Mouse (Mus musculus) ovary, postnatal 10 days (tissue): ENCODE results near the gene Gm20388.
A peak's percentile ranks its signal among the peaks of the same experiment; 100 is the strongest.

Experiments
- DNase-seq: peaks from one replicate; pipeline ENCODE4 v3.0.0; 2022; ENCODE audit warnings: low spot score

Gene Gm20388

DNA sequence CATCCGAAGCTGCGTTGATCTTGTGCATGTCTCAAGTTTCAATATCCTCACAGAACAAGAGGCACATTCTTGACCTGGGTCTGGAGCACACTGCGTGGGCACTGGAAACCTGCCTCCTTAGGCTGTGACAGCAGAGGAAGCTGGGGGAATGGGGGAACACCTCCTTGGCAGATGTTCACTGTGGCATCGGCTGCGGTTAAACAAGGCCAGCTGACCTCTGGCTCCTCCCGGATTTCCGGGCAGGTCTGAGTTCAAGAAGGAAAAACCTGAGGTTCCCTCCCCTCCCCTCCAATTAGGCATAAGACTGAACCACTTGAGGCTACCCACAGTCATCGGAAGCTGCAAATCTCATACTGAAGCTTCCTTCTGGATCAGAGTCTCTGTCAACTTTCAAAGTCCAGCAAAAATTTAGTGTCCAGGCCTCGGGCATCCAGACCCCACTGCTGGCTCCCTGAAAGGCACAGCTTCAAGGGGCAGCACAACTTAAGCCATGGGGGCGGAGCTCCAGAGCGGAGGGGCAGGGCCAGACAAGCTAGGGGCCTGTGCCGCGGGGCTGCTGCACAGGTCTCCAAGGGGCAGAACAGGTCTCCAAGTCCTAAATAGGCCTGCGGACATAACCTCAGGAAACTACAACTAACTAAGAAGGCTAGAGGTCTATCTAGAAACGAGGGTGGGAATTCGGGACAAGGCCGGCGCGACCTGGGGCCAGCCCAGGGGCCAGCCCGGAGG lies 2370.1 kb downstream of the Gm20388 start:
- DNase-seq = no peak

DNA sequence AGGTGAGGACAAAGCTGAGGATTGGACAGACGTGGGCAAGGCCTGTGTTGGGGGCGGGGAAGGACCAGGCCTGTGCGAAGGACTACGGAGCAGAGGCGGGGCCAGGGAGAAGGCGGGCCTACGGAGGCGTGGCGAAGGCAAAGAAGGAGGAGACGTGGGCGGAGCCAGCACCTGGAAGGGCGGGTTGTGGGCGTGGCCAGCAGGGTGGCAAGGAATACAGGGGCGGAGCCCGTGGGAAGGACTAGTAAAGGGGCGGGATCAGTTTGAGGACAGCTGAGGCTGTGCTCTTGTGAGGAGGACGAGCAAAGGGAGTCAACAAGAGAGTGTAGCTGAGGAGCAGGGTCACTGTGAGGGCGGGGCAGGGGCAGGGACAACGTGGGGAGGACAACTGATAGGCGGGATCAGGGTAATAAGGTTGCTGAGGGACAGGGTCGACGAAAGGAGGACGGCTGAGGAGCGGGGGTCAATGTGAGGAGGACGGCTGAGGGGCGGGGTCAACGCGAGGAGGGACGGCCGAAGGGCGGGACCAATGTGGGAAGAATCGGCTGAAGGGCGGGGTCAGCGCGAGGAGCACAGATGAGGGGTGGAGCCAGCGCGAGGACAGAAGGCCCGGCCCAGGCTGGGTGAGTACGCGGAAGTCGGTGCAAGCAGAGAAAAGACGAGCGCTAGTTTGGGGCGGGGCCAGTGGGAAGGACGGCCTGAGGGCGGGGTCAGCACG lies 2370.8 kb downstream of the Gm20388 start:
- peak; percentile 99 for DNase-seq

DNA sequence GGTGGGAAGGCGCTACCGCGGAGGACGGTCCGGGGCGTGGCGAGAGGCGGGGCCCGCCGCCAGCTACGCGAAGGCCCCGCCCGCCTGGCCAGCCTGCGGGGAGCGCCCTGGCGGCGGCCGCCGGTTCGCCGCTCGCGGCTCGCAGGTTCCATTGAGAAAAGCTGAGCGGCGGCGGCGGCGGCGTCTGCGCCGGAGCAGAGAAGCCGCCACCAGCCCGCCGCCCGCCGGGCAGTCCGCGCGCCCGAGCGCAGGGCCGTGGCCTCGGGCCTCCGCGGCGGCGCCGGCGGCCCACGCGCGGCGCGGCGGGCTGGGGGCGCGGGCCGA lies 2371.4 kb downstream of the Gm20388 start, which contains the start of gene Zfpm1:
Gene Zfpm1 (plus strand): TSS at position 107 of the 324 bp plus-strand sequence.
- no peak for DNase-seq

DNA sequence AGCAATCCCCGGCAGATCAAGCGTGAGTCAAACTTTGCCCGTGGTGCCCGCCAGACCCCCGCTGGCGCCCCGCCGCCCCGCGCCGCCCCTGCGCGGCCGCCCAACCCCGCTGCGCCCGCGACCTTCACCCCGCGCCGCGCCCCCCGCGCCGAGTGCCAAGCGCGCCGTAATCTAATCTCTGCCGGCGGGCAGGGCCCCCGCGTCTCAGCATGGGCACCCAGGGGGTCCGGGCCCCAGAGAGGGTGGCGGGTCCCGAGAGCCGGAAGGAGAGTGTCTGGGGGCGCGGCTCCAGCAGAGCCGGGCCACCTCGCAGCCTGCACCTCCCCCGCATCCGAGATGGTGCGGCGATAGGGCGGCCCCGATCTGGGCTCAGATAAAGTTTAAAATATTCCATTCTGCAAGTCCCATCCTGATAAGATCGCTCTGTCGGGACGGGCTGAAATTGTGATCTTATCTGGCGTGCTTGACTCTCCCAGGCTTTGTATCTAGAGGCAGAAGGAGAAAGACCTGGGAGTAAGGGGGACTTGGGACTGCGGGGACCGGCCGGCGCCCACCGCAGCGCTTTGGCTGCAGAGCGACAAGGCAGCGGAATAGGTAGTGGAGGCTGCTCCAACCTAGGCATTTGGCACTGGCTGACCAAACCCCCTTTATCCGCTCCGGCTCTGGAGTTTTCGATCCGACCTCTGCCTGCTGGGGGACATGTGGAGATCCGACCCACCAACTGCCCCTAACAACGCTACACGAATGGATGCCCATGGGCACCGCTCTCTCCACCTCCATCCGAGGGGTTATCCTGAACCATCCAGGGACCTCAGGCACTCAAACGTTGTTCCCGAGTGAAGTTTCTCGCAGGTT lies 2372.1 kb downstream of the Gm20388 start:
- no peak for DNase-seq

DNA sequence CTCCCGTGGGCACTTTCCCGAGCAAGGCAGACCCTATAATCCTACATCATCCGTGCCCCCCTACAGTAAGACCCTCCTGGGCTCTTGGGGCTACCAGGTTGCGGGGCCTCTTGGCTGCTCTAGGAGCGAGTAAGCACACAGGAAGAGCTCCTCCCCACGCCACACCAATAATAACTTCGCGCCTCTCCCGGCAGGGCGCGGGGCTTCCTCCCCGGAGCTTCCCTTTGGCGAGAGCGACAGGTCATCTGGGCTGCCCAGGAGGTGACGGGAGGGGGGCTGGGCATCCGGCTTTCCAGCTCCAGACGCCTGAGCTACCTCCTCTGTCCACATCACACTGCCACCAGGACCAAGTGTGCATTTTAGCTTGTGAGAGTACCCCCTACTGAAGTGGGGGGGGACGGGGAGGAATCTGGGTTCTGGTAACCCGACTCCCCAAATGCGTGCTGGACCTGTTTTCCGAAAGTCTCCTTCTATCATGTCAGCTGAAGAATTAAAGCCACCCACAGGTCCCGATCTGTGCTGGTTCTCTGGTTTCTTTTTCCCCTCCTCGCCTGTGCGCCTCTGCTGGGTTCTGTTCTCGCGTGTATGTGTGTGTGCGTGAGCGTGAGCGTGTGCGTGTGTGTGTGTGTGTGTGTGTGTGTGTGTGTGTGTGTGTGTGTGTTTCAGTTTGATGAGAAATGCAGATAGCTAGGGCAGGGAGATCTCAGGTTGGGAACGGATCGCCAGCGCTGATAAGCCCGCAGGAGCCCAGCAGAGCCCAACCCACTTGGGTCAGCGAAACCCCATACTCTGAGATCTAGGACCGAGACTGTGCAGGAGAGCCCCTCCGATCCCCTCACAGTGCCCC lies 2372.9 kb downstream of the Gm20388 start:
- no peak for DNase-seq

DNA sequence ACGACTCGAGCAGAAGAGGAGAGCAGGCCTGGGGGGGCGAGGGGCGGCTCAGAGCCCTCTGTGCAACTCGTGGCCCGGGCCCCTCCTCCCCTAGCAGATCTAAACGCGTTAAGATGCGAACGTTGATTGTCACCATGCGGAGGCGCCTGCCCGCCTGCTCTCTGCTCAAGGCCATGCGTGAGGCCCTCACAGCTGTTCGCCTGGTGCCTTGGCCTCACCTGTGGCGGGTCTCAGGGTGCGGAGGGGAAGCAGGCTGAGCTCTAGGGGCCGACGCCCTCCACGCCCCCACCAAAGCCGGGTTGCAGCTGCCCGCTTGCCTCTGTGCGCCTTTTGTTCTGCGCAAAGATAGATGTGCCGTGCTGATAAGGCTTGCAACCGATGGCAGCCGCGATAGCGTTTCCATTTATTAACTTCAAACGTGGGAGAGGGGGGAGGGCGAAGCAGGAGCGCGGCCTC lies 2373.6 kb downstream of the Gm20388 start:
- DNase-seq = no peak

DNA sequence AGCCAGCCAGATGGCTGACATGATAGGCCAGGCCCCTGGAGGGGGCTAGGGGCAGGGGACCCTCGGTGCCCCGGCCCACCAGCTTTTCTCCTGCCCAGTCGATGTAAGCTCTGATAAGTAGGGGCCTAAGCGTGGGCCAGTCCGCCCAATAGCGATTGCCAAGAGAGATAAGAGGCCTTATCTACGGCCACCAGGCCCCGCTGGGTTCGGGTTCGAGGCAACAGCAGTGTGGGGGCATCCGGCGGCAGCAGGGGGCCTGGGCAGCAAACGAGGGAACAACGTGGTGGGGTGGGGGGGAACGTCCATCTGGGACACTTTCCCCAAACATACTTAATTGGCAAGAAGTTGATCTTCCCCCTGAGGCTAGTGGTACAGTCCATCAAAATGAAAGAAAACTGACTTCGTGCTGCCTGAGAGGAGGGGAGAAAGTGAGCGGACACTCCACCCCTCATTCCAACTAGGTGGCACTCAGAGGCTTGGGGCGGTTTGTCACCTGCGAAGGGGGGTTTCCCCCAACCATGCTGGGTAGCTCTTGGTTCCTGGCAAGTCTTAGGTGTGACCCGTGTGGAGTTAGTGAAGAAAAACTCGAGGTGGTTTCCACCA lies 2374.1 kb downstream of the Gm20388 start:
- DNase-seq = no peak

DNA sequence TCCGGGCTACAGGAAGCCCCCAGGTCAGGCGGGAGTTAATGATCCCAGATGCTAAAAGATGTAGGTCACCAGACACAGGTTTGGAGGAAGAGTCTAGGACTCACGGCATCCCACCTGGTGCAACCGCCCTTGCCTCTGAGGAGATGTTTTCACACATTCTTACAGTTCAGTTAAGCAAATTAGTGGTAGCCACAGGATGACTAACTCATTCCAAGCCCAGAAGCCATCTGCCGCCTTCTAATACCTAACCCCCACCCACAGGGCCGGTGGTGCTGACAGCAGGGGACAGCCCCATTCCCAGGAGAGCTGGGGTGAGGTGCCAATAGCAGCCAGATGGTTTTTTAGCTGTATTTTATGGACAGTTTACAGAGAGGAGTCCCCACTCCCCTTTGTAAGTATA lies 2375.1 kb downstream of the Gm20388 start:
- no peak for DNase-seq

DNA sequence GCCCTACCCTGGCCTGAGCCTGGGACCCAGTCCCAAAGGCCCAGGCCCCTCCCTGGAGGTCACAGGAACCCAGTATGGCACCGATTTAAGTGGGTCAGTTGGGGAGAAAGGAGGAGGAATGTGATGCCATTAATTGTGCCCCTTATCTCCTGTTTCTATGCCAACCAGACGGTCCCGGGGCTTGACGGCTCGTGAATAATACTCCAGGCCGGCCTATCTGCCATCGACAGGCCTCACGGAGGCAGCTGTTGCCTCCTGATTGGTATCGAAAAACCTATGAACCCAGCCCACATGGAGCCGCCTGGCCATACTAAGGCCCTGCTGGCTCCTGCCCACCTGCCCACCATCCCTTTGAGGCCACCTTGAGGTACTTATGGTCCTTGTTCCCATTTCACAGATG lies 2376.3 kb downstream of the Gm20388 start:
- DNase-seq = no peak

DNA sequence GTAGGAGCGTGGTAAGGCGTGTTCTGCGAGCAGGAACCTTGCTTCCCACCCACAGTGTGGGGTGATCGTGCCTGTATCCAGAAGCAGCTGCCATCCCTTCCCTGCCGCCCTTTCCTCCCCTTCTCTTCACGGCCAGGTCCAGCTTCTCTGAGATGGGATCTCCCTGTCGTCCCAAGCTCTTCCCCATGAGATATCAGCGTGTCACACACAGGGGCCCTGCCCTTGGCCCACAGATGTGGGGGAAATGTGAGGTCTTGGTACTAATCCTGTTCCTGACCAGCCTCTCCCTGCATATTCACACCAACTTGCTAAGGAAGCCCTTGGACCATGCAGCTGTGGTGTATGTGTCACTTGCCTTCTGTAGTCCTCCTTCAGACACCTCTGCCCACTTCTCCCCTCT lies 2377.1 kb downstream of the Gm20388 start:
- no peak for DNase-seq

DNA sequence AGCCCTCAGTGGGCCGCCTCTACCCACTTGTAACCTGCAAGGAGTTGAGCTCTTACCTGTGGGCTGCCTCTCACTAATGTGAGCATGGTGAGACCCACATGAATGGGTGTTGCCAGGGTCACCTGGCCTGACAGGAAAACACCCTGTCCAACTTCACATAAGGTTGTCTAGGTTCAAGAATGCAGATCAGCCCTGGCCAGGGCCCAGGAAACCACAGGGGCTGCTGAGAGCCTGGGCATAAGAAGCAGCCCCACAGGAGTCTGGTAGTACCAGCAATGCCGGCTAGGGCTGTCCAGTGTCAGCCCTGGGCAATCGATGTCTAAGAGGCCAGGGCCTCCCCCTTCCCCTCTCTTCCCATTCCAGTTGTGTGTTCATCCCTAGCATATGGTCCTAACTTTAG lies 2377.7 kb downstream of the Gm20388 start:
- DNase-seq = no peak

DNA sequence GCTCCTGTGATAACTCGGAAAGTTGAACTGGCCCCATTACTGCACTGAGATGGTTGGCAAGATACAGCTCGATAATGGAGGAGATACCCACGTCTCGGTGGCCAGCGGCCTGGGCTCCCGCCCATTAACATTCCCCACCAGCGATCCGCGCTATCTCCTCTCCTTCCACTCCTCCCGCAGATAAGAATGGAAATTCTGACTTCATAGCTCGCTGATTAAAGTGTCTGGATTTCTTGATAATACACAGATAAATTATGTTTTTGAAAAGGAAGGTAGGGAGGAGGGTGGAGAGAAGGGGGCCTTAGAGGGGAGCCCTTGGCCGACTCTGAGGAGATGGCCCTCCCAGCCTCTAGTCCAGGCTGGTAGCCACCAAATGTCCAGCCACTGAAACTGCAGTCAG lies 2380.4 kb downstream of the Gm20388 start:
- DNase-seq = no peak

DNA sequence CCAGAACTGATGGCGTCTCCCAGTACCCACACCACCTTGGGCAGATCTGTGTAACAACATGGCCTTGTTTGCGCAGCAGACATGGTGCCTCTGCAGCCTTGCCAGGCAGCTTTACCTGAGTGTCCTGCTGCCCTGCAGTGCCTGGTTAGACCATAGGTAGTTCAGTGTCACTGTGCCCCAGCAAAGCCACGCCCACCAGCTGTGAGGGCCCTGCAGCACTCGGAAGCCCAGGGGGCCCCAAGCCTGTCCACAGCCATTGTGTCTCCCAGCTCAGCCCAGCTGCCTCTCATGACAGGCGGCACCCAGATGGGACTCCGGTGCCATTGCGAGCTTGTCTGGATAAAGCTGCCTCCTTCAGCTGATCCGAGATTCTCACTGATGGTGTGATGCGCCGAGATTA lies 2380.9 kb downstream of the Gm20388 start:
- DNase-seq = no peak

DNA sequence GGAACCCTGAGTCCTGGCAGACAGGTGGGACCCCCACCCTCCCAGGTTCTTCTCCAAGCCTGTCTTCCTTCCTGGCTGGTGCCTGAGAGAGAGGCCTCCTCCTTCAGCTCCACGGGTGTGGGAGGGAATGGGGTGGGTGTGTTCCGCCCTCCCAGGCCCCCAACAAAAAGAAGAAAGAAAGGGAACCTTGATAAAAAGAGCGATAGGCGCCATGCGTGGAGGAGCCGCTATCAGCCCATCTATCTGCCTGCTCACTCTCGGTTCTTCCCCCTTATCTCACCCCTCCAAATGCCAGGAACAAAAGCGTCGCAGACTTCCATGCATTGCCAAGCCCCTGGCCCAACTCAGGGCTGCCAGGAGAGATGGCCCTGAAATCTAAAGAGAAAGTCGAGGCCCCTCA lies 2382.8 kb downstream of the Gm20388 start:
- DNase-seq = no peak

DNA sequence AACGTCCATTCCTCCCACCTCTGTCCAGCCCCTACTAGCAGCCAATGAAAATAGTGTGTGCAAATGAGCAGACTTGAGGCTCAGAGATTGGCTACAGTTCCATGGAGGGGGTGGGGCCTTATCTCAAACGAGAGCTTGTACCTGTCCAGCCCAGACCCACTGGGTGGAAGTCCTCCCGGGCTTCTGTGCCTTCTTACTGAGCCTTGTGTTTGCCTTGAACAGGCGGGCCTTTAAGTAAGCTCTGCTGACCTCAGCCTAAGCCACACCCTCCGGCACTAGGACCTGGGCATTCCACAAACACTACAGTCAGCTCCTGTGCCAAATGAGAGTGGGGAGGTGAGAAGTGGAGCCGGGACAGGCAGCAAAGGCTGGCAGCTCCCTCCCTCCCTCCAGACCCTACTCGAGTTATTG lies 2383.6 kb downstream of the Gm20388 start:
- DNase-seq = no peak

DNA sequence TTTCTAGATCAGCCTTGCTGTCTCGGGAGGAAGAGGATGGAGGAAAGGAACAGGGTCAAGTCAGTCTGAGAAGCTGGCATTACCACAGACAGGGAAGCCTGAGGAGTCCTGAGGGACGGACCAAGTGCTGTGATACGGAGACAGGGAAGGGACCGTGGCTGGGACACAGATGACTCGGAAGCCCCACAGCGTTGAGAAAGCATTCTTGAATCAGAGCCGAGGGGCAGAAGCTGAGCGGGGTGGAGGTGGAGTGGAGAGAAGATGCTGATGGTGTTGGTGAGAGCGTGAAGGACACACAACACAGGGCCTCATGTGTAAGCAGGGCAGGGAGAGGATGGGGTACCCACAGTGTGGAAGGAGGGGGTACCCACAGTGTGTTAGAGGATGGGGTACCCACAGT lies 2384.7 kb downstream of the Gm20388 start:
- DNase-seq = no peak

DNA sequence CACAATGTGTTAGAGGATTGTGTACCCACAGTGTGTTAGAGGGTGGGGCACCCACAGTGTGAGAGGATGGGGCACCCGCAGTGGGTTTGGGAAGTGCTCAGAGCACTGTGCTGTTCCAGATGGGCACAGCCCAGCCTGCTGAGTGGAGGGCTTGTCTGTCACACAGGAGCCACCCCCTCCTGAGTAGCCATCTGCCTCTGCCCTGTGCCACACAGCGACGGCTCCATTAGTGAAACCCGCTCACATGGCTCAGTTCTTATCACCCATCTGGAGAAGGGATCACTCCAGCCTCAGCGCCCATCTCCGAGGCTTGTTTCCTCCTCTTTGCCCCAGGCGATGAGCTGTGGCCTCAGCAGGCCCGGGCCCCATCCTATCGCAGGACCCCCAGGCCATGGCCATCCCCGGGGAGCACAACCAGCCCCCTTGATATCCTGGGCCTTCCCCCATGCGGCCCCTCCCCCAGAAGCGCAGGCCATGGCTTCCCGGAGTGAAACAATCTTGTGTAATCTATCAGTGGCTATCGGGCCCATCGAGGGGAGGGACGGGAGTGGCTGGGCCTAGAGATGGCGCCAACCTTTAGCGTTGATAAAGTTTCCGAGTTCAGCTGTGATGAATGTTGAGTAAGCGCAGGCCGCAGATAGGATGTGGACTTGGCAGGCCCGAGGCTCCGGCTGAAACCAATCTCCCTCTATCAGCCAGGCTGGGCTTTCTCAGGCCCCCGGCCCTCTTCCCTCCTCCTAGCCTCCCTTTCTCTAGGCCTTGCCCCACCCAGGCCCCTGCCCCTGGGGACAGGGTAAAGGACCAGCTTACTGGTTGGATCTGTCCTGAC lies 2385.7 kb downstream of the Gm20388 start:
- DNase-seq = no peak

DNA sequence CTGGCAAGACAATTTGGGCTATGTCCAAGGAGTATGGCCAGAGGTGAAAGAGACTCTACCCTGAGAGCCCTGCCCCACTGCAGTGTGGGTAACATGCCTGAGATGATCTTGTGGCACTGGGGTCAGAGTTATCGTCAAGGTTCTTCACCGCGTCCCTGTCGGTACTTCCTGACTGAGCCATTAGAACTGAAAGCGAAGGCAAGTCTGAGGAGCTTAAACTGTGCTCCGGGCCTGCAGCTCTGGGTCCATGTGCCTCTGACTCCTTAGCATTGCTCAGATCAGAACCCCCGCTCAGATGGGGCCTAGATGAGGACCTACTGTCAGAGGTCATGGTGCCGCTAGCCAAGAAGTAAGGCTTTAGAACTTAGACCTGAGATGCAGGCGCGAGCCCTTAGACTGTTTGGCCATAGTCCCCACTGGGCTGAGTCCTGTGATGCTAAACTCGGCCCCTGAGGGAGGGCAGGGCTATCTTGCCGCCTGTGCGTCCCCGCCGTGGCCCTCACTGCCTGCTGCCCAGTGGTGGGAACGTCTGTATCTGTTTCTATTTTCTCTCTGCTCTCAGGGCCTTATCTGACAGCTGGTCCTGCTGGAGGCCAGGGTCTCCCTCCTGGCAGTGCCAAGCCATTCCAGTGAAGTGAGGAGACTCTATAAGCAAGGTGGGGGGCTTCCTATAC lies 2389.1 kb downstream of the Gm20388 start:
- DNase-seq = no peak

DNA sequence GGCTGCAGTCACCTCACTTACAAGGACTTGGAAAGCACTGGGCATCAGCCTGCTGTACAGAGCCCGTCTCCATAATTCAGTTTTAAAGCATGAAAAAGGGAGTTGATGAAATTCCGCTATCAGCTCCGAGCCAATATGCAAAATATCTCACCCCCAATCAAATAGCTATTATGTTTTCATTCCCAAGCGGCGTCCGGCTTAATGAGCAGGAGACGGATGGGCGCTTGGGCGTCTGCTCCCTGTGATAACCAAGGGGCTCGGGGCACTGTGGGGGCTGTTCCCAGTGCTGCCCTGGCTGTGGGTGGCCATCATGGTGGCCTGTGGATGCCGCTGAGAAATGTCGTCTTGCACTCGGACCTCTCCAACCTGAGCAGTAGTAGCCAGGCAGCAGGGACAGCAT lies 2390.4 kb downstream of the Gm20388 start:
- DNase-seq = no peak

DNA sequence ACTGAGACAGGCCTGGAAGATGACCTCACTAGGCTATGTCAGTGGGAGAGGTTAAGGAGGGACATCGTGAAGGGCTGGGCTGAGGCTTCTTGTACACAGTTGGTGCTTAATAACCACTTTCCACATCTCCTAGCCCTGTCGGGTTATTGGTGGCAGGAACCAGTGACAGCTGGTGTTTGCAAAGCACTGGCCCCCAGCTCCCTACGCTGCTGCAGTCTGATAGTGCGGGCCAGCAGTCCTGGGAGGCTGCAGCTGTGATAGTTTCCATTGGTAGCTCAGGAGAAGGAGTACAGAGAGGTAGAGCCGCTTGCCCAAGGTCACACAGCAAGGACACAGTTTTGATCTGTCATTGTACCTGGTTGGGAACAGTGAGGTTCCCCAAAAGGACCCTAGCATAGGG lies 2391.2 kb downstream of the Gm20388 start:
- no peak for DNase-seq
